Mouse (Mus musculus) hindbrain, embryonic 14.5 days (tissue): ENCODE data around the gene Slf1. TPM values are rescaled to one million over a fixed set of nuclear protein-coding genes. Genes with fewer than 3 reads are reported as not detected.

Experiments used
- ATAC-seq: fragments of 200-750 bp; cut with Nextera tagmentation; 2 replicates; pipeline ENCODE4 v1.8.0; 2017; ENCODE audit warnings: moderate number of reproducible peaks, mild to moderate bottlenecking, moderate TSS enrichment, moderate library complexity; ENCODE audit not compliant: low FRiP score
- DNase-seq: peaks from one replicate; pipeline ENCODE4 v3.0.0-alpha.2; 2015; ENCODE audit warnings: low spot score
- H3K27ac ChIP-seq: fragments of 300-500 bp; sonication (generic); 2 replicates; pipeline ENCODE4 v1.5.1; 2014; ENCODE audit warnings: mild to moderate bottlenecking, moderate library complexity
- H3K27me3 ChIP-seq: fragments of 300-500 bp; sonication (generic); 2 replicates; pipeline ENCODE4 v1.6.1; 2014; ENCODE audit warnings: mild to moderate bottlenecking, low read length, mixed read lengths; ENCODE audit not compliant: control insufficient read depth, insufficient read depth
- H3K36me3 ChIP-seq: fragments of 300-500 bp; sonication (generic); replicated peaks from 2 replicates; pipeline ENCODE4 v1.6.1; 2014; ENCODE audit not compliant: control insufficient read depth, insufficient read depth
- H3K4me1 ChIP-seq: fragments of 300-500 bp; sonication (generic); replicated peaks from 2 replicates; pipeline ENCODE4 v1.6.1; 2014; ENCODE audit warnings: antibody characterized with exemption, low read length, mixed read lengths; ENCODE audit not compliant: control insufficient read depth, insufficient read depth
- H3K4me2 ChIP-seq: fragments of 300-500 bp; sonication (generic); replicated peaks from 2 replicates; pipeline ENCODE4 v1.6.1; 2014; ENCODE audit warnings: mild to moderate bottlenecking, moderate library complexity
- H3K4me3 ChIP-seq: fragments of 300-500 bp; sonication (generic); replicated peaks from 2 replicates; pipeline ENCODE4 v1.5.1; 2014; ENCODE audit warnings: mild to moderate bottlenecking, low read length
- H3K9ac ChIP-seq: fragments of 300-500 bp; sonication (generic); 2 replicates; pipeline ENCODE4 v1.6.1; 2014
- H3K9me3 ChIP-seq: fragments of 300-500 bp; sonication (generic); 2 replicates; pipeline ENCODE4 v1.6.1; 2016; ENCODE audit warnings: low read length; ENCODE audit not compliant: control insufficient read depth
- WGBS: fragments of 180-500 bp; shearing (Covaris S2); extraction: QIAGEN DNeasy Blood & Tissue Kit; methylation state at CpG from one replicate; pipeline ENCODE4 v1.1.7; 2014; 5-methylcytosine and 5-hydroxymethylcytosine counted together
- polyA plus RNA-seq: library from polyadenylated mRNA; unstranded; fragments of >200 nt; fragmentation: Nextera tagmentation; extraction: Ambion mirVana; gene quantifications from 2 replicates; pipeline ENCODE4 v1.2.1, GENCODE M21; 2014

The Slf1 gene
- polyA plus RNA-seq = 29.9 and 35.5 TPM in 2 replicates

- peaks cover 7% of the 10 kb centered on the region for H3K4me1 ChIP-seq
- peak within 1 kb of the TSS; percentile 93 for H3K4me3 ChIP-seq
- ATAC-seq (peak; percentile 99), DNase-seq (peak; percentile 93)
- peak within 1 kb of the TSS; percentile 77 for H3K4me2 ChIP-seq
- no peaks in the 10 kb centered on the region for H3K36me3 ChIP-seq
- no peaks in the 10 kb centered on the region for H3K27me3 ChIP-seq
- no peaks in the 10 kb centered on the region for H3K9me3 ChIP-seq
- peak within 1 kb of the TSS; percentile 91 for H3K27ac ChIP-seq
- under 1% methylated on average over 65 of the region's 65 CpGs for WGBS
- peak within 1 kb of the TSS; percentile 88 for H3K9ac ChIP-seq
Measured at GRCm38 (mm10) chr13:77134931-77135620, at the start of gene Slf1, which contains the start of gene 2210408I21Rik. TSS of gene Slf1 (minus strand) at chr13:77135473. TSS of gene 2210408I21Rik (plus strand) at chr13:77135540.

- H3K9ac ChIP-seq = no peak overlapping the region
- H3K4me3 ChIP-seq = no peak overlapping the region
- no peak for DNase-seq
- H3K9me3 ChIP-seq = no peaks in the 10 kb centered on the region
- no peak overlapping the region for H3K4me2 ChIP-seq
- no peak for ATAC-seq
- no peaks in the 10 kb centered on the region; the same call in 1 of the 2 replicates for H3K36me3 ChIP-seq
- no peaks in the 10 kb centered on the region for H3K4me1 ChIP-seq
- H3K27me3 ChIP-seq = no peaks in the 10 kb centered on the region
- no peak overlapping the region for H3K27ac ChIP-seq
Measured at GRCm38 (mm10) chr13:77177931-77178330, 42.7 kb upstream of the Slf1 start.

GRCm38 (mm10) chr13:77140890-77141289 lies 5.6 kb upstream of the Slf1 start:
- H3K36me3 ChIP-seq = no peaks in the 10 kb centered on the region
- H3K27me3 ChIP-seq = no peaks in the 10 kb centered on the region
- H3K4me1 ChIP-seq = peaks cover 7% of the 10 kb centered on the region
- ATAC-seq = no peak
- H3K9me3 ChIP-seq = no peaks in the 10 kb centered on the region
- H3K4me3 ChIP-seq = no peak overlapping the region
- WGBS = 90% methylated on average over 2 of the region's 2 CpGs
- no peak overlapping the region for H3K4me2 ChIP-seq
- no peak for DNase-seq
- H3K9ac ChIP-seq = no peak overlapping the region
- no peak overlapping the region for H3K27ac ChIP-seq

- no peaks in the 10 kb centered on the region for H3K36me3 ChIP-seq
- H3K4me1 ChIP-seq = peaks cover 7% of the 10 kb centered on the region
- WGBS = under 1% methylated on average over 11 of the region's 11 CpGs
- H3K9me3 ChIP-seq = no peaks in the 10 kb centered on the region
- H3K9ac ChIP-seq = peak overlapping the region; percentile 88
- peak overlapping the region; percentile 93 for H3K4me3 ChIP-seq
- H3K4me2 ChIP-seq = peak overlapping the region; percentile 77
- ATAC-seq = peak; percentile 82
- no peak for DNase-seq
- H3K27ac ChIP-seq = peak overlapping the region; percentile 91
- H3K27me3 ChIP-seq = no peaks in the 10 kb centered on the region
Measured at GRCm38 (mm10) chr13:77135621-77135981, 328 bp upstream of the Slf1 start.

GRCm38 (mm10) chr13:77131132-77131531 lies 4.1 kb downstream of the Slf1 start:
- Histone ChIP-seq H3K4me2 (no peak overlapping the region), H3K27ac (no peak overlapping the region), H3K9ac (no peak overlapping the region), H3K4me1 (peaks cover 2% of the 10 kb centered on the region; the same call in 1 of the 2 replicates), H3K36me3 (no peaks in the 10 kb centered on the region), H3K9me3 (no peaks in the 10 kb centered on the region), H3K4me3 (no peak overlapping the region), H3K27me3 (no peaks in the 10 kb centered on the region)
- no peak for ATAC-seq
- DNase-seq = no peak
- WGBS = 87% methylated on average over 2 of the region's 2 CpGs

GRCm38 (mm10) chr13:77128240-77128639 lies 7.0 kb downstream of the Slf1 start:
- no peaks in the 10 kb centered on the region for H3K4me1 ChIP-seq
- no peaks in the 10 kb centered on the region for H3K9me3 ChIP-seq
- H3K27ac ChIP-seq = no peak overlapping the region
- no peaks in the 10 kb centered on the region for H3K27me3 ChIP-seq
- peaks cover 11% of the 10 kb centered on the region; the same call in 1 of the 2 replicates for H3K36me3 ChIP-seq
- 89% methylated on average over 2 of the region's 2 CpGs for WGBS
- no peak overlapping the region for H3K4me3 ChIP-seq
- no peak overlapping the region for H3K9ac ChIP-seq
- H3K4me2 ChIP-seq = no peak overlapping the region
- ATAC-seq (no peak), DNase-seq (no peak)

- no peak for ATAC-seq
- Histone ChIP-seq H3K4me3 (no peak overlapping the region), H3K9me3 (no peaks in the 10 kb centered on the region), H3K4me2 (no peak overlapping the region), H3K27ac (no peak overlapping the region), H3K9ac (no peak overlapping the region), H3K27me3 (no peaks in the 10 kb centered on the region), H3K4me1 (no peaks in the 10 kb centered on the region), H3K36me3 (peaks cover 11% of the 10 kb centered on the region)
- no peak for DNase-seq
- 80% methylated on average over 3 of the region's 3 CpGs for WGBS
Measured at GRCm38 (mm10) chr13:77125159-77125558, 10.1 kb downstream of the Slf1 start.

GRCm38 (mm10) chr13:77118695-77119094 lies 16.6 kb downstream of the Slf1 start:
- Histone ChIP-seq H3K4me2 (no peak overlapping the region), H3K36me3 (peaks cover 3% of the 10 kb centered on the region), H3K4me1 (no peaks in the 10 kb centered on the region), H3K27me3 (no peaks in the 10 kb centered on the region), H3K4me3 (no peak overlapping the region), H3K9ac (no peak overlapping the region), H3K27ac (no peak overlapping the region), H3K9me3 (no peaks in the 10 kb centered on the region)
- no peak for DNase-seq
- ATAC-seq = no peak
- 97% methylated on average over 4 of the region's 4 CpGs for WGBS

- ATAC-seq = no peak
- no peaks in the 10 kb centered on the region for H3K27me3 ChIP-seq
- H3K4me1 ChIP-seq = no peaks in the 10 kb centered on the region
- no peak overlapping the region for H3K9ac ChIP-seq
- no peak overlapping the region for H3K27ac ChIP-seq
- H3K4me3 ChIP-seq = no peak overlapping the region
- peaks cover 5% of the 10 kb centered on the region for H3K36me3 ChIP-seq
- H3K4me2 ChIP-seq = no peak overlapping the region
- DNase-seq = no peak
- H3K9me3 ChIP-seq = no peaks in the 10 kb centered on the region
Measured at GRCm38 (mm10) chr13:77107734-77108133, 27.5 kb downstream of the Slf1 start.
